Mouse (Mus musculus): Measurements from ENCODE around the gene Agl.

Gene Agl

DNA sequence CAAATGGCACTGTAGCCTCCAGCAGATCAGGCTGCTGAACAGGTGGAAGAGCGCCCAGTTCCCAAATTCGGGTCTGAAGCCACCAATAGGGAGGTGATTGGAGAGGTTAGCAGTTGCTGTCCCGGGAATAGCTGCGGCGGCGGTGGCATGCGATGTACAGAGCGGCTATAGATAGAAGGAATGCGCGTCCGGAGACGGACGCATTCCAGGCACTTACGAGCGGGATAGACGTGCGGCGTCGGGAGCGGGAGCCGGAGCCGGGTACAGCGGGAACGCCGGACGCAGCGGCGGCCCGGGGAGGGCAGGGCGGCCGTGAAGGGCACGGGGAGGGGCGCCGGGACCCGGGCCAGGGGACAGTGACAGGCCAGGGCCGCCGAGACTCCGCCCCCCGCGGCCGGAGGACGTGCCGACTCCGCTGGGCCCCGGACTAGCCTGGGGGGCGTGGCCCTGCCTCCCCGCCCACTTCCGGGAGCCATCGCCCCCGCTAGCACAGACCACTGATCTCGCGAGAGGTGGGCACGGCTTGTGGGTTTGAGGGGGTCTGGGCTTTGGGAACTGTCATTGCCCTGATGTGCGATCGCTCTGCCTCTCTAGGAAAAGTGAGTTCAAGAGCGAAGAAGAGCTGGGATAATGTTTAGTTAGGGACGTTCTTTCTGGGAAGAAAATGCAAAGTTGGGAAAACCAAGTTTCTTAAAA is at the start of gene Agl:
Agl (minus strand) TSS at position 356 of the 696 bp plus-strand sequence.
- DNase-seq (ENCODE audit: low read depth in 2 of 2, low spot score in 2 of 2) = peak; percentile 83 to 89

DNA sequence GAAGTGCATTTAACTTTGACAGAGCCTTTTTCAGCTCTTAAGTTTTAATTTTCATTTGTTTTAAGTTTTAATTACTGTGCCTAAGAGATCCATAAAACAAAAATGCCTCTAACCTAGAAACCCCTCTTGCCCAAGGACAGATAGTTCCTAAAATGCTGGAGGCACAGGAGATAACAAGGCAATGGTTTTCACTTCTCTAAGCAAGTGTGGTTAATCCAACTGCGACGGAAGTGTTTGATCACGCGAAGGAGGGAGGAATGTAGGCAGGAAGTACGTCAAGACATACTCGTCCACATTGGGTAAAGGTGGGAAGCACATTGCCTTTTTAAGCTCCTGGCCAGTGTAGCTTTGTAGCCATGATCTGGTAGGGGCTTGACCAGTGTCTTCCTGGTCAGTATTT is 49.6 kb upstream of the Agl start:
- no peak for DNase-seq (ENCODE audit: low read depth in 2 of 2, low spot score in 2 of 2)

DNA sequence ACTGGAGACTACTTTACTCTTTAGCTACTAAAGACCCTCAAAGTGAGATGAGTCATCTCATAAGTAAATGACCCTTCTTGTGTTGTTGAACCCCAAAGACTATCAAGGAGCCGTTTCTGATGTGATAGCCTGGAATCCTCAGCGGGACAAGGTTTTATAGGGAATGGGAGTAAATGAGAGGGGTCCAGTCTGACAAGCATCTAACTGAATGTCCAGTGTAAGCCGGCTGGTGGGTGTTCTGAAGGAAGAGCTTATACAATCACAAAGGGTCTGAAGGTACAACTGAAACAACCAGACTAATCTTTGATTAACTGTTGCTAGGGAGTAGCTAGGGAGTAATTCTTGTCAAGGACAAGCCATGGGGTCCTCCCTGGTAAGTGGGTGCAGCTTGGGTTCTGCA is 44.5 kb upstream of the Agl start:
- no peak for DNase-seq (ENCODE audit: low read depth in 2 of 2, low spot score in 2 of 2)

DNA sequence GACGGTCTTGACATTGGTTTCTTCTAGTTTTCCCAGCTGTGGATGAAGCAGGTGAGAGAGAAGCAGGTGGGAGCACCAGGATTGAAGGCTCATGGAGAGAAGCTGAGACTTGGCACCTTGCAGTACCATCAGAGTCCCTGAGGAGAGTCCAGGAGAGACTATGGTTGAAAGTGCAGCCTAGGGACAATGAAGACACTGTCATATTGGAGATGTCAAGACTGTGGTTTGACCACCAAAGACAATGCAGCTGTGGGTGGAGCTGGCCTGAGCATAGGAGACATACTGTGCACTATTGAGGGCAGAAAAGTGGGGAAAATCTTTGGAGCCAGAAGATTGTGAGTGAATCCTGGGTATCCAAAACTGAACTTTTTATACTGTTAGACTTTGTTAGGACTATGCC is 42.4 kb upstream of the Agl start:
- no peak for DNase-seq (ENCODE audit: low read depth in 2 of 2, low spot score in 2 of 2)

DNA sequence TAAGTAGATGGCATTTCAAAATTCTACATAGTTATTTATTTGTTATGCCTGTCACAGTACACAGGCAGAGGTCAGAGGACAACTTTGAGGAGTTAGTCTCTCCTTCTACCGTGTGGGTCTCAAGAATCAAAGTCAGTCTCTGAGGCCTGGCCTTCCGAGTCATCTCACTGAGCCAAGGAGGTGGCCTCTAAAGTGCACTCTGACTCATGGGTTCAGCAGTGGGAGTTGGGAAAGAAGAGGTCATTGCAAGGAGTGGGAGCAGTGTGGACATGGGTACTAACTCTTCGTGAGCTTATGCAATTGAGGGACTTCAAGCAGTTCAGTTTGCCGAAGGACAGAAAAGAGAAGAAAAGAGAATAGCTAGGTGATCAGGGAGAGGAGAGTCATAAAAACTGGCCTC is 41.0 kb upstream of the Agl start:
- DNase-seq (ENCODE audit: low read depth in 2 of 2, low spot score in 2 of 2) = no peak

DNA sequence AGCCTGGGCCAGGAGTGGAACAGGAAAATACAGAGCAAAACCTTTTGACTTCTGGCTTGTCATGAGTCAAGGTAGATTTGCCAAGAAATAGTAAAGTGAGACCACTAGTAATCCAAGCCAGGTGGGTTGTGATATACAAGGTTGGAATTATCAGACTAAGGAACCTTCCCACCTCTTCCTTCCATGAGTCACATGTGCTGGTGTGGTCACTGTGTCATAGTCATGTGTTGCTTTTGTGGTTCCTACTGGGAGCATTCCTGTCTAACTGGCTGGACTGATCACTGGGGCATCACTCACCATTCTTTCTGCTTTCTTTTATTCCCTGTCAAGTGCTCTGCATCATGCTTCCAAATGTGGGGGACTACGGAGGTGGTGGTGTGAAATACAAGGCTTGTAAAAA is 40.1 kb upstream of the Agl start:
- no peak for DNase-seq (ENCODE audit: low read depth in 2 of 2, low spot score in 2 of 2)

DNA sequence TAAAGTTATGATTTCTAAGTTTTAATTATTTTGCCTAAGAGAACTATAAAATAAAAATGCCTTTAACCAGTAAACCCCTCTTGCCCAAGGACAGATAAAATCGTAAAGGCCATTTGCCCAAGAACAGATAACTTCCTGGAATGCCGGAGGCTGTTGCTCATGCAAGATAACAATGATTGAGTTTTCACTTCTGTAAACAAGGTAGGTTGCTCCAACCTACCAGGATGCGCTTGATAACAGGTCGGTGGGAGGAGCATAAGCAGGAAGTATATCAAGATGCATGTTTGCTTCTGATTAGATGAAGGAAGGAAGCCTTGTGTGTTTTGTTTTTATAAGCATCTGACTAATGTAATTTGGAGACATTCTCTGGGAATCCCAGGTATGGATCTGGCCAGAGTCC is 38.1 kb upstream of the Agl start:
- DNase-seq (ENCODE audit: low read depth in 2 of 2, low spot score in 2 of 2) = no peak

DNA sequence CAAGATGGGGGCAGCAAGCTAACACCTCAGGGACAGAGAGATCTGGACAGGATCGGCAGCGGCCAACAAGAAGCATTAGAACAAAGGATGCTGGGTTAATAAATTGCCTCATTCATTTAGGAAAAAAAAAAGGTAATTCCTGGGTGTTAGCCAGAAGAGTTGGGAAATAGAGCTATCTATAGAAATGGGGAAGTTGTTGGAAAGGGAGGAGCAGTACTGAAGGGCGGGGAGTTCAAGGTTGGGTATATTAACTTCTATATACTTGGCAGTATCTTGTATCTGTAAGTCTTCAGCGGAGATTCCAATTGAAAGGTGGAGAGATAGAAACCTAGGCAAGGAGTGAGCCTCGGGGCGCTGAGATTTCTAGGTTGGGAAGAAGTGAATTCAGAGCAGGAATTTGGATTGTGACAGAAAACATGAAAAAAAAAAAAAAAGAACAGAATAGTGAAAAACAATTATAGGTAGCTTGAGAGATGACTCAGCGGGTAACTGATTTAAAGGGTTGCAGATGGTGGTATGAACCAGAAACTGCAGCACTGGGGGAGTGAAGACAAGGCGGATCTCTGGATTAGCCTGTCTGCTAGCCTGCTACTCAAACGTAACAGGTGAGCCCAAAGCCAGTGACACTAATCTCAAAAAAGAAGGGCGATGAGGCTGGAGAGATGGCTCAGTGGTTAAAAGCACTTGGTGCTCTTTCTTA is 37.1 kb upstream of the Agl start:
- DNase-seq (ENCODE audit: low read depth in 2 of 2, low spot score in 2 of 2) = no peak

DNA sequence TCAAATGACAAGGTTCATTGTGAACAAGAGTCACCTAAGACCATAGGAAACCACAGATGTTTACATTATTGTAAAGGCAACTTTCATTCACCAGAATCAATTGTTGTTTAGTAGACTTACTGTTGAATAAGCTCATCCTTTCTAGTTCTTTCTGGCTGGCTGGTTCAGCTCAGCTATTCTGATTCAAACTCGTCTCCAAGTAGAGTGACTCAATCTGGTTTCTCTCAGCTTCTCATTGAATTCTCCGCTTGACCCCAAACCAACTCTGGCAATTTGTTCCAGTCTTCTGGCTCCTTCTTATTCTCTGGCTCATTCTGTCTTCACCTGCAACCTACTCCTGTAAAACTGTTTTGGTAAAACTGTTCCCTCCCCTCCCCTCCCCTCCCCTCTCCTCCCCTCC is 33.3 kb upstream of the Agl start:
- DNase-seq (ENCODE audit: low read depth in 2 of 2, low spot score in 2 of 2) = no peak

DNA sequence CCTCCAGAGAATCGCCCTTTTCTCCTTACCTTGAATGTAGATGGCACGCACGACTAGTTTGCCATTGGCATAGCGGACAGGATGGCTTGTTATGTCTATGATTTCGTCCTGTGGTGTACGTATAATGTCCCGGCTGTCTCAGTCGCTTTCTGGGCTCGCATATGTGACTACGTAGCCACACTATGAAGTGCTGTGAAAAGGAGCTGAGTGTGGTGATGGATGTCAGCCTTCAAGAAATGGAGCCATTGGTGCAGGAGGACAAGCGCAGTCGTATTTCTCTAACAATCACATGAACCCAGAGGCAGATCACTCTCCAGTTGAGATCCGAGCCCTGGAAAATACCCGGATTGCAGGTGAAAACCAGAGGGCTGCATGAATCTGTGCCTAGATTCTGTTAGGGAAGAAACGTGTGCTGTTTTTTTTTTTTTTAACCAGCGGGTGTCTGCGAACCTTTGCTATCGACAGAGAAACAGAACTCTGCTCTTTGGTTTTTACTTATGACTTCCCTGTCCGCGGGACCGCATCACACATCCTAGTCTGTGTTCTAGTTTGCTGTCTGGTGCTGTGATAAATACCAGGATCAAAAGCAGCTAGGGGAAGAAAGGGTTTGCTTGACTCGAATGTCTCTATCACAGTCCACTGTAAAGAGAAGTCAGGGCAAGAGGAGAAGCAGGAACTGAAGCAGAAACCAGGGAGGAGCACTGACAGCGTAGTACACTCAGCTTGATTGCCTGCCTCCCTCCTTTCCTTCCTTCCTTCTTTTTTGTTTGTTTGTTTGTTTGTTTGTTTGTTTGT is 28.9 kb upstream of the Agl start:
- DNase-seq (ENCODE audit: low read depth in 2 of 2, low spot score in 2 of 2) = no peak

DNA sequence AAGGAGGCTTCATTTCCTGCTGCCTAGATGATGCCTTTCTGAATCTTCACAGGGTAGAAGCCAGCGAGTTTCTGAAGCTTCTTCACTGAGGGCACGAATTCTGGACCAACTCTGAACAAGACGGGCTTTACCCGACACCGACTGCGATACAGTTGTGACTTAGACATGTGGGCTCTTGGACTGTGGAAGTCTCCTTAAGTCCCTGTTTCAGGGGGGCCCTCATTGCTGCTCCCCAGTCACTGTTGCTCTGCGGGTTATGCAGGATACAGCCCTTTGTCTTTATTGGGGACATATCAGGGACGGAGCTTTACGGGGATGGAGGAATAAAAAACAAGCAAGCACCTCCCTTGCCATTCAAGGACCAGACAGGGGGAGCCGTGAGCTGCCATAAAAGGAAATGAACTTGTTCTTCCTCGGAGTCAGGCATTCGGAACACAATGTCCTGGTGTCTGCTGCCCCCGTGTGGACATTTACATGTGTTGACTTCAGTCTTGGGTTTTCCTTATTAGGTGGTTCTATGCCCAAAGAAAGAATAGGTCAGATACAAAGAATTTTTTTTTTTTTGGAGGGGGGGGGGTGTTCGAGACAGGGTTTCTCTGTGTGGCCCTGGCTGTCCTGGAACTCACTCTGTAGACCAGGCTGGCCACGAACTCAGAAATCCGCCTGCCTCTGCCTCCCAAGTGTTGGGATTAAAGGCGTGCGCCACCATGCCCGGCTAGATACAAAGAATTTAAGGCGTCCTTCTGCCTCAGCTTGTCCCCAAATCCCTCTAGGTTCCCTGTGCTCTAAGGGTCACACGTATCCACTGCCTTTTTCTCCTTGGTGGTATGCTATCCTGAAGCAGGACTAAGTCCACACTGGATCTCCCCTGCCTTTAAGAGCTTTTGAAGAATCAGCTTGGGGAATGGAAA is 28.1 kb upstream of the Agl start:
- peak; percentile 76 to 86 for DNase-seq (ENCODE audit: low read depth in 2 of 2, low spot score in 2 of 2)

DNA sequence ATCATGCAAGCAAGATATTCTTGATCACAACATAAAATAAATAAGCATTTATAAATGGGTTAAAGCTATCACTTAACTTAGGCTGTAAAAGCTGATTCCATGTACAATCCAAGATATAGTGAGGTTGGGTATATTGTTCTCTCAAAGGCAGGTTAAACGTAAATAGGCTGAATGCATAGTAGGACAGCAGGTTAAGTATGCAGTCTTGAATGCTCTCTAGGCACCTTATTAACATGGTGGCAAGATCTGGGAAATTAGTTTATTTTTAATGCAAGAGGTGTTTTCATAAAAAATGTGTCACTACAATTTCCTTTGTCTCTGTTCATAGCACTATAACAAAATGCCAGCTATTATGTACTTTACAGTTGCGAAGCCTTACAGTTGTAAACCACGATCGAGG is 27.4 kb upstream of the Agl start:
- DNase-seq (ENCODE audit: low read depth in 2 of 2, low spot score in 2 of 2) = no peak

DNA sequence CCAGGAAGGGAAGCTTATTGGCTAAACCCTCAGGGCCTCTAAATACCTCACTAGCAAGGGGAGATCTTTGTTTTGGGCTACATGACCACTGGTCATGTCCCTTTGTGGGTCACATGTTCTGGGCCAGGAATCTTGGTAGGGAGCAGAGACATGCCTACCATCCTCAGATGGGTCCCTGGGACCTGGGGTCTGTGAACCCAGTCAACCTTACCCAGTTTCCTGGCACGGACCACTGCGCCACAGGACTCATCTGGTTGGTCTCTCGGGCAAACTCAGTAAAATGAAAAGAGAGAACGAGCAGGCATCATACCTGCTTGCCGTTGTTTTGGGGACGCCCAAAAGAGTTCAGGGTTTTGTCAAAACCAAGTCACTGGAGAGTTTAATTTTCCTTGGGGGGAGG is 26.3 kb upstream of the Agl start:
- DNase-seq (ENCODE audit: low read depth in 2 of 2, low spot score in 2 of 2) = no peak

DNA sequence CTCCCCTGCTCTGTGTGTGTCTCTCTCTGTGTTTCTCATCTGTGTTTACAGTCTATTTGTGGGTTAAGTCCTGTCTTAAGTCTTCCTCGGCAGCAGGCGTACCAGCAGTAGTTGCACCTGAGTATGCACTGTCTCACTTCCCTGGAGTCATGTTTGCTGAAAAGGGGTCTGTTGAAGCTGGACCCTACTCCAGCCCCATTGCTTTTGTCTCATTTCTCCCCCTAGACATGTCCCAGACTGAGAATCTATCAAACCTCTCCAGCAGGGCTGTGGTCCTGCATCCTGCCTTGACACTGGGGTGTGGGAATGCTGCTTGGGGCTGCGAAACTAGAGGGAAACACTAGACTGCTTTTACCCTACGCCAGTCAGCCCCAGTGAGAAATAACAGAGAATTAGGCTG is 25.5 kb upstream of the Agl start:
- no peak for DNase-seq (ENCODE audit: low read depth in 2 of 2, low spot score in 2 of 2)

DNA sequence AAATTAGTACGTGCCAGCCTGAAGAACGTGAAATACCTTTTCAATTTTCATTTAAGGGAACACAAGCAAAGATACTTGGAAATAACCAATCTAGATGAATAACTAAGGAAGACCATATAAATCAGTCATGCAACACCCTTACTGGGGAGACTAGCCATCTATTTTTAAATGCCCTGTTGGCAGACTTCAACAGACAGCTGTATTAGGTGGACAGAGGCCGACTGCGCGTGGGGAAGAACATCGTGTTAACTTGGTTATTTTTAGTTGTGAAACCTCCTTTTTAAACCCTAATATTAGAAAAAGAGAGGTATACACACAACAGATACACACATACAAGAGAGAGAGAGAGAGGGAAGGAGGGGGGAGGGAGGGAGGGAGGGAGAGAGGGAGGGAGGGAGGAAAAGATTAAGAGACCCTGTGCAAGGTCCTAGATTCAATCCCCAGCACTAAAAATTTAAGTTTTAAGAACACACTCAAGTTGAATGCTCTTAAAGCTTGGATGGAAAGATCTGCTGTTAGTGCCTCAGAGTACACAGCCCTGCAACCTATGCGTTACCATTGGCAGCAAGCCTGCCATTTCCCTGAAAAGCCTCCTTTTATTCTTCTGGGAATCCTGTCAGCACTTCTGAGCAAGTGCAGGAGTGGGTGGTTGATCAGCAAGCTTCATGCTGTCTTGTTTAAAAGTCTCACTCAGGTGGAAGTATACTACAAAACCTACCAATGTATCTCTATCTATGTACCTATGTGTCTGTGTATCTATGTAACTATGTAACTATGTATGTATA is 24.8 kb upstream of the Agl start:
- no peak for DNase-seq (ENCODE audit: low read depth in 2 of 2, low spot score in 2 of 2)

DNA sequence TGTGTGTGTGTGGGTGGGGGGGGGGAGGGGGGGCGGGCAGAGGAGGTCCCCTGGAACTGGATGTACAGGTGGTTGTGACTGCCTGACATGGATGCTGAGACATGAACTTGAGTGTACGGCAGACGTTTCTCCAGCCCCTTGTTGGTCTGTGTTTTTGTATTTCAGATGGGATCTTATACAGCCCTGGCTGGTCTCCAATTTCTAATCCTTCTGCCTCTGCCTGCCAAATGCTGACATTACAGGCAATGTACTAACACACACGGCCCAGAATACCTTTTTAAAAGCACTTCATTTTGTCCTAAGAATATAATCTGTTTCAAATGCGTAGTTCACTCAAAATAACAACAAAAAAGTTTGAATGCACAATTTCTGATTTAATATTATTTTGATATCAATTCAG is 23.4 kb upstream of the Agl start:
- no peak for DNase-seq (ENCODE audit: low read depth in 2 of 2, low spot score in 2 of 2)

DNA sequence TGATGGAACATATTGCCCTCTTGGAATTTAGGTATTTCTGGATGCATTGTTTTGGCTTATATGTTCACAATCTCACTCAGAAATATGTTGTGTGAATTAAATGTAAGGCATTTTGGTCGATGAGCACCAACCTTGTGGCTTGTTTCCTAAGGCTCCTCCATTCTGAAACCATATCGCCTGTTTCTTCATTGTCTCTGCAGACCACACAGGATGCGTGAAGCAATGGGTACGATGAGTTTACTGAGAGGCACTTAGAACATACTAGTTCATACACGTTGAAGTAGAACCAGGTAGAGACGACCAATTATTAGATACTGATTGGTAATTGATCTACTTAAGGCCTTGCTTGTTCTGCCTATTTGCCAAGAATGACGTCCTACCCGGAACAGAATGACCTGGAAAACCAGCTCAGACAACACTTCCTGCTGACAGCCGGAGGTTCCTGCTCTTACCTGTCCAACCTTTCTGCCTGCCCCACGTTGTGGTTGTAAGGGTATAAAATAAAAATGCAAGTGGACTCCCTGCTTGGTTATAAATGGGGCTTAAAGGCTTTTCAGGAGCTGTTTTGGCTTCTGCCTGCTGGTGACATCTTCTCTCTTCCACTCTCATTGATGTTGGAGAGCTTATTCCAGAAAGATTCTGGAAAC is 21.4 kb upstream of the Agl start:
- no peak for DNase-seq (ENCODE audit: low read depth in 2 of 2, low spot score in 2 of 2)

DNA sequence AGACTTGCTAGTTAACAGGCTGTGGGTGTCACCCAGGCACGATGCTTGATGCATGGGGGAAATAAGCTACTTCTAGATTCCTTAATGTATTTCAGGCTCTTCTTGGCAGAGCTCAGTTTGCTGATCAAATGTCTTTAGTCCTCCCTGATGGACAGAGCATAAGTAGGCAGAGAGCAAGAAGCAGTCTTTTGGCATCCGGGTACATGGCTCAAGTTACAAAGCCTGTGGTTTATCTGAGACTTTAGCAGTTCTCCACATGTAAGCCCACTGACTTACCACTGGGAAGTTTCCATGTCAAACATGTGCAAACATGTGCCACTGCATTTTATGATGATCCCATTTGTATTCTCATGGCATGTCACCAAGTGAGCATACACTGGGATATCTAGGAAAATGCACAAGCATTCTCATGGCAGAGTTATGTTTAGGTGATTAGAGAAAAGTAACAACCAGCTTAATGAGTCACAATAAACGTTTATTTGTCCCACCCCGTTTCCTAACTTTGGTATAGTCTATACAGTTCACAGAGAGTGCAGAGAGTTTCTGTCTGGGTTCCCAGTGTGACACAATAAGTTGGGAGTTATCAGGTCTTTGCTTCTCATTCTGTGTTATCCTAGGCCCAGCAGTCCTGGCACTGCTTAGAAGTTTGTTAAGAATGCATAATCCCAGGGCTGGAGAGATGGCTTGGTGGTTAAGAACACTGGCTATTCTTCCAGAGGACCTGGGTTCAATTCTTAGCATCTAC is 18.7 kb upstream of the Agl start:
- no peak for DNase-seq (ENCODE audit: low read depth in 2 of 2, low spot score in 2 of 2)

DNA sequence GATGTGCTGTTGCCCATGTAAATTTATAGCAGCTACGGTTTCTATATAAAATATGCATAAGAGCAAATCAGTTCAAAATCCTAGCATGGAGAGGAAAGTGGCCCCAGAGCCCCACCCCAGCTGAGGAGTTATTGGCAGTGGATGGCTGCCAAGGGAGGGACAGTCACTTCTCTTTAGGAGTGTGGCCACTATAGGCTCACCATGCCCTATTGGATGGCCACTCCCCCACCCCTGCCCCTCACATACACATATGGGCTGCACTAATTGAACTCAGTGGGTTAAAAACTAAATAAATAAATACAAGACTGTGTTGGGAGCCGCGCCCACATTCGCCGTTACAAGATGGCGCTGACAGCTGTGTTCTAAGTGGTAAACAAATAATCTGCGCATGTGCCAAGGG is 9.3 kb upstream of the Agl start:
- no peak for DNase-seq (ENCODE audit: low read depth in 2 of 2, low spot score in 2 of 2)

Measured in CD8-positive naive resting alpha-beta T cell, adult 2 months (primary cell).